Mouse (Mus musculus): Measurements from ENCODE around the gene Gm45234.

- TF ChIP-seq CTCF (IDR thresholded peaks at IDR 0.05; ENCODE audit: low read depth) (peak; percentile 80), EP300 (optimal IDR thresholded peaks at IDR 0.05) (no peak)
Measured at GRCm38 (mm10) chr6:124716864-124717490, 38.8 kb downstream of the Gm45234 start.
